Comparison of ENCODE assay signal across 9 mouse cellular contexts in the genomic region with DNA sequence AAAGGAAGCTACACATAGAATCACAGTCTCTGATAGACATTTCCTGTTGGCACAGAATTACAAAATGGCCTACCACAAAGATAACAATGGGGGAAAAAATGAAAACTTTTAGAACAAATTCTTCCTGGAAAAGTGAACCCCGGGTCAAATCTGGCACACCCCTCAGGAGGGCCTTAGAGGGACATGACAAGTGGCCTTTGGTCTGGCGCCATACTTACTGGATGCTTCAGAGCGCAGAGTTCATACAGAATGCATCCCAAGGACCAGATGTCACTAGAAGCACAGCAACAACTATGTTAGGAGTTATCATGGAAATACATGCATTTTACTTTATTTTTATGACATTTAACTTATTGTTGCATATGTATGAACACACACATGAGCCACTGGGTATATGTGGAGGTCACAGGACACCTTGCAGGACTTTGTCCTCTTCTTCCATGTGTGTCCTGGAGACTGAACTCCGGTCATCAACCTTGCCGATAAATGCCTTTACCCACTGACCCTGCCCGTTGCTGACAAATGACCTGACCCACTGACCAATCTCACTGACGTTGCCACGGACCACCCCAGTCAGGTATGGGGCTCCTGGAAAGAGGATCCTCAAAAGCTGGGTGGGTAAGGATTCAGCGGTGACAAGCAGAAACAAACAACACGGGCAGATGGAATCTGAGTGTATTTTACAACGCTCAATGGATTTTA. TPM values are rescaled to one million over a fixed set of nuclear protein-coding genes. Genes with fewer than 3 reads are reported as not detected.
"Had no signal": no experiment of that assay in that cellular context is flagged by ENCODE, and none has a peak within 500 bp of the region (broad histone marks: within the 10 kb centered on the region; RNA-seq: fewer than 3 reads in every experiment).

No protein-coding gene starts in this region.

- DNase-seq: kidney, adult 18-20 months; right cerebral cortex, postnatal 14 days; thymus, postnatal 36 days had no signal

- H3K4me1 ChIP-seq: limb, embryonic 12.5 days; midbrain, embryonic 13.5 days had no signal

- H3K9me3 ChIP-seq: limb, embryonic 12.5 days; midbrain, embryonic 13.5 days had no signal

- H3K4me2 ChIP-seq: limb, embryonic 12.5 days; liver, embryonic 11.5 days; midbrain, embryonic 13.5 days had no signal

- H3K27ac ChIP-seq: layer of hippocampus, adult 2 months; limb, embryonic 12.5 days; midbrain, embryonic 13.5 days had no signal

- H3K27me3 ChIP-seq: limb, embryonic 12.5 days; midbrain, embryonic 13.5 days had no signal

- H3K9ac ChIP-seq: limb, embryonic 12.5 days; midbrain, embryonic 13.5 days had no signal

- ATAC-seq: midbrain, embryonic 13.5 days had no signal

- H3K4me3 ChIP-seq: layer of hippocampus, adult 2 months; limb, embryonic 12.5 days; midbrain, embryonic 13.5 days had no signal

RNA-seq across cellular contexts. Expression of a gene that starts 24.9 kb away (rescaled TPM):
- polyA plus RNA-seq: kidney, embryonic 14.5 days; liver, embryonic 11.5 days; thymus, postnatal 0 days had no signal
